ENCODE assay signal across 24 mouse cellular contexts in the genomic region with DNA sequence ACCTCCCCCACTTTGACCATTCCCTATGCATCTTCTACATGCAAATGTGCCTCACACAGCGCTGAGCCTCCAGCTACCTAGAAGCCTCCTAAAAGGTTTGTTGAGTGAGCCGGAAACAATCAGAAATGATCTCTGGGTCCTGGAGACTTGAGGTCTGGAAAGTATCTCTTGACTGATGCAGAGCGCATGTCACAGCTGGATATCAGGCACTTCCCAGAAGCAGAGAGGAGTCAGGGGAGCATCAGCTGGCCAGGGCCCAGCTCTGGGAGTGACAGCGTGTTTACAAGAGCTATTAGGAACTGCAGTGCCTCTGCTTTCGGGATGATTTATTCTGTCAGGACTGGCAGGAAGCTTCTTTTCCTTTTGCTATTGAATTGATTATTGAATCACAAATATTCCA. TPM values are rescaled to one million over a fixed set of nuclear protein-coding genes. Genes with fewer than 3 reads are reported as not detected.
DNase-seq lines count a peak whose midpoint lies in the region; ATAC-seq lines count a peak whose summit lies in the region.
"Had no signal": no experiment of that assay in that cellular context is flagged by ENCODE, and none has a peak within 500 bp of the region (broad histone marks: within the 10 kb centered on the region; RNA-seq: fewer than 3 reads in every experiment).

No protein-coding gene starts in this region.

- ATAC-seq in embryonic facial prominence, embryonic 14.5 days (ENCODE audit: low read depth), result peak; percentile 33; the same call in 1 of the 2 replicates
- ATAC-seq: CD4-positive, CD25-positive, alpha-beta regulatory T cell, adult 4 months; hindbrain, embryonic 16.5 days had no signal

- H3K27me3 ChIP-seq in embryonic facial prominence, embryonic 14.5 days (replicated peaks; ENCODE audit: control insufficient read depth, insufficient read depth, low read length), result no peaks in the 10 kb centered on the region
- H3K27me3 ChIP-seq in embryonic facial prominence, embryonic 10.5 days (replicated peaks; ENCODE audit: low read depth, poor library complexity, severe bottlenecking), result no peaks in the 10 kb centered on the region
- H3K27me3 ChIP-seq: embryonic facial prominence, embryonic 12.5 days; neural tube, embryonic 15.5 days had no signal

- no peak overlapping the region for H3K4me3 ChIP-seq in embryonic facial prominence, embryonic 14.5 days (ENCODE audit: low read depth, low read length)
- H3K4me3 ChIP-seq in embryonic facial prominence, embryonic 10.5 days, result no peak overlapping the region
- H3K4me3 ChIP-seq: embryonic facial prominence, embryonic 12.5 days; neural tube, embryonic 15.5 days had no signal

- H3K9ac ChIP-seq in embryonic facial prominence, embryonic 14.5 days (ENCODE audit: low read depth, low read length), result no peak overlapping the region
- H3K9ac ChIP-seq: embryonic facial prominence, embryonic 12.5 days; neural tube, embryonic 15.5 days had no signal

- no peaks in the 10 kb centered on the region for H3K9me3 ChIP-seq in embryonic facial prominence, embryonic 14.5 days (ENCODE audit: control insufficient read depth, low read length)
- no peaks in the 10 kb centered on the region for H3K9me3 ChIP-seq in embryonic facial prominence, embryonic 10.5 days
- H3K9me3 ChIP-seq: embryonic facial prominence, embryonic 12.5 days; neural tube, embryonic 15.5 days had no signal

- no peak overlapping the region for H3K4me2 ChIP-seq in embryonic facial prominence, embryonic 14.5 days (ENCODE audit: low read depth, low read length)
- H3K4me2 ChIP-seq: embryonic facial prominence, embryonic 12.5 days; neural tube, embryonic 15.5 days had no signal

- peak; percentile 61 for DNase-seq in embryonic facial prominence, embryonic 14.5 days (ENCODE audit: low spot score)
- DNase-seq in embryonic facial prominence, embryonic 10.5 days (ENCODE audit: low spot score), result no peak
- peak; percentile 19 for DNase-seq in kidney, postnatal 14 days
- DNase-seq in kidney, postnatal 25 days, result no peak
- peak; percentile 3 for DNase-seq in R1 (ENCODE audit: low read depth, low spot score)
- DNase-seq in retina, embryonic 14.5 days (ENCODE audit: low spot score), result peak; percentile 58
- no peak for DNase-seq in ovary, postnatal 10 days (ENCODE audit: low spot score)
- DNase-seq: adrenal gland, postnatal 14 days; cerebellum, adult 11-12 months; cerebellum, postnatal 14 days; heart, adult 18-20 months; heart, postnatal 36 days; kidney, adult 11 months; left cerebral cortex, postnatal 4 days; liver; lung, postnatal 14 days; right cerebral cortex, postnatal 4 days had no signal

- no peaks in the 10 kb centered on the region for H3K36me3 ChIP-seq in embryonic facial prominence, embryonic 14.5 days (ENCODE audit: control insufficient read depth, insufficient read depth, low read length)
- H3K36me3 ChIP-seq in embryonic facial prominence, embryonic 10.5 days (replicated peaks), result no peaks in the 10 kb centered on the region
- H3K36me3 ChIP-seq: embryonic facial prominence, embryonic 12.5 days; neural tube, embryonic 15.5 days had no signal

- H3K27ac ChIP-seq in embryonic facial prominence, embryonic 14.5 days (replicated peaks; ENCODE audit: low read depth, low read length), result no peak overlapping the region
- H3K27ac ChIP-seq in embryonic facial prominence, embryonic 10.5 days (replicated peaks), result no peak overlapping the region
- H3K27ac ChIP-seq: embryonic facial prominence, embryonic 12.5 days; kidney, postnatal 0 days; neural tube, embryonic 15.5 days; stomach, postnatal 0 days had no signal

- no peaks in the 10 kb centered on the region for H3K4me1 ChIP-seq in embryonic facial prominence, embryonic 14.5 days (ENCODE audit: control insufficient read depth, insufficient read depth, low read length)
- no peaks in the 10 kb centered on the region for H3K4me1 ChIP-seq in embryonic facial prominence, embryonic 10.5 days
- H3K4me1 ChIP-seq: embryonic facial prominence, embryonic 12.5 days had no signal

- 48% methylated on average over 5 of the region's 5 CpGs for whole genome bisulfite sequencing in embryonic facial prominence, embryonic 14.5 days
- WGBS in embryonic facial prominence, embryonic 10.5 days, result 60% methylated on average over 5 of the region's 5 CpGs

RNA-seq across cellular contexts. Expression of a gene that starts 56.0 kb away (rescaled TPM):
- polyA plus RNA-seq in embryonic facial prominence, embryonic 14.5 days (2014; fragmentation: Nextera tagmentation; extraction: Ambion mirVana), result 5.1 and 5.6 TPM in 2 replicates
- 1.5 and 1.9 TPM in 2 replicates for polyA plus RNA-seq in embryonic facial prominence, embryonic 10.5 days (2016; fragmentation: Nextera tagmentation; extraction: Ambion mirVana)
- polyA plus RNA-seq: liver, embryonic 16.5 days had no signal

Comparison
In these comparisons a context has a peak if more than half of its experiments do, and no peak if none do; other contexts are left out.
1. DNase-seq: peak in embryonic facial prominence, embryonic 14.5 days (single experiment), kidney, postnatal 14 days (single experiment), R1 (single experiment) and retina, embryonic 14.5 days (single experiment); none in embryonic facial prominence, embryonic 10.5 days (single experiment), kidney, postnatal 25 days (0 of 2) and ovary, postnatal 10 days (single experiment).